Mouse (Mus musculus) left cerebral cortex, postnatal 25 days (tissue): ENCODE measurements around the gene Gm8251. TPM values are rescaled to one million over a fixed set of nuclear protein-coding genes. Genes with fewer than 3 reads are reported as not detected.

ENCODE experiments used
- total RNA-seq, 2 experiments: library from RNA; stranded (reverse); gene quantifications; 2 replicates each; pipeline ENCODE4 v1.2.3; 2021

The Gm8251 gene
- total RNA-seq, 2 experiments from 2014 or later = not detected

Other genes with a start within 250 kb of the Gm8251 start
- gene Uxs1, start 234.1 kb downstream of the Gm8251 start, total RNA-seq = 10 to 100 TPM; 52.0 to 52.7 TPM
- gene Tpp2, start 128.3 kb downstream of the Gm8251 start, total RNA-seq = 10 to 100 TPM; 50.5 to 50.7 TPM
- gene Mettl21c, start 41.9 kb downstream of the Gm8251 start, total RNA-seq = not detected
- 1 to 10 TPM; 8.5 to 9.1 TPM for gene Tex30, start 40.5 kb upstream of the Gm8251 start, total RNA-seq
- gene Kdelc1, start 56.9 kb upstream of the Gm8251 start, total RNA-seq = 10 to 100 TPM; 10.2 to 11.1 TPM
- 10 to 100 TPM; 34.1 to 37.9 TPM for gene Bivm, start 57.0 kb upstream of the Gm8251 start, total RNA-seq
- 10 to 100 TPM; 20.4 to 22.5 TPM for gene Ercc5, start 85.8 kb upstream of the Gm8251 start, total RNA-seq
- gene Mettl21e, start 157.0 kb upstream of the Gm8251 start, total RNA-seq = not detected